Mouse (Mus musculus): ENCODE data around the gene Ap1s3.
A peak's percentile ranks its signal among the peaks of the same experiment; 100 is the strongest.

- TF ChIP-seq CTCF (IDR thresholded peaks at IDR 0.05; ENCODE audit: low read depth) (peak; percentile 49), EP300 (IDR thresholded peaks at IDR 0.05; ENCODE audit: low read depth) (no peak)
These were observed 45.6 kb downstream of the Ap1s3 start for GRCm38 (mm10) chr1:79626140-79626539.

Data from liver, postnatal 0 days (tissue).